Mouse (Mus musculus): ENCODE measurements around the gene Slc22a23. TPM values are rescaled to one million over a fixed set of nuclear protein-coding genes. Genes with fewer than 3 reads are reported as not detected.

Gene Slc22a23
- total RNA-seq, 4 experiments from 2014 or later: 4.2 to 4.7 (median 4.5) TPM

DNA sequence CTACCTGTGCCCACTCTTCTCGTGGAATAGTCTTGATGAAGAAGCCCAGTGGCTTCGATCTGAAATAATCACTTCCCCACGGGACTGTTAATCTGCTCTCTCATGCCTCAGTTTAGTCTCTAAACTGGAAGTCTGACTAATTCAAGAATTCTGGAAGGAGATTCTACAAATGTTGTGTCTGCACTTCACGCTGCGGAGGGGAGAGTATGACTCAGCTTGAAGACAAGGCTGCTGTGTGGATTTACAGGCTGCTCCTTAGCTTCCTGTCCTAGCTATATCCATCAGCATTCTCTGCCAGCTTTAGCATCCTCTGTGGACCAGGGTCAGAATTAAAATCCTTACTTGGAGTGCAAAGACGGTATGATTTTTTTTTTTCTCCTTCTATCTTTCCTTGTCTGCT is 112.0 kb downstream of the Slc22a23 start:
- no peak for DNase-seq

DNA sequence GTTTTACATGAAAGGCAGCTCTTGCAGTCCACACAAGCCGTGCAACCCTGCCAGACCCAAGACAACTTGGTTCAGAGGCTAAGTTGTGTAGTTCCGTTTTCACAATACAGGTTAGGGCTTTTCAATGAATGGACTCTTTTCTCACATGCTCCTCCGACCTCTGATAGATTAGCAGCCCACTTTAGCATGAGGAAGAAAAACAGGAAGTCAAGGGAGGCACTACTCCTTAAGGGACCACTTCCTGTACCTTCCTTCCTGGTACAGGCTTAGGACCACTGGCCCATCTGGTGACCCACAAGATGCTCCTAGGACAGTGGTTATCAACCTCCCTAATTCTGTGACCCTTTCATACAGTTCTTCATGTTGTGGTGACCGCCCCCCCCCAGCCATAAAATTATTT is 116.1 kb downstream of the Slc22a23 start:
- no peak for DNase-seq

DNA sequence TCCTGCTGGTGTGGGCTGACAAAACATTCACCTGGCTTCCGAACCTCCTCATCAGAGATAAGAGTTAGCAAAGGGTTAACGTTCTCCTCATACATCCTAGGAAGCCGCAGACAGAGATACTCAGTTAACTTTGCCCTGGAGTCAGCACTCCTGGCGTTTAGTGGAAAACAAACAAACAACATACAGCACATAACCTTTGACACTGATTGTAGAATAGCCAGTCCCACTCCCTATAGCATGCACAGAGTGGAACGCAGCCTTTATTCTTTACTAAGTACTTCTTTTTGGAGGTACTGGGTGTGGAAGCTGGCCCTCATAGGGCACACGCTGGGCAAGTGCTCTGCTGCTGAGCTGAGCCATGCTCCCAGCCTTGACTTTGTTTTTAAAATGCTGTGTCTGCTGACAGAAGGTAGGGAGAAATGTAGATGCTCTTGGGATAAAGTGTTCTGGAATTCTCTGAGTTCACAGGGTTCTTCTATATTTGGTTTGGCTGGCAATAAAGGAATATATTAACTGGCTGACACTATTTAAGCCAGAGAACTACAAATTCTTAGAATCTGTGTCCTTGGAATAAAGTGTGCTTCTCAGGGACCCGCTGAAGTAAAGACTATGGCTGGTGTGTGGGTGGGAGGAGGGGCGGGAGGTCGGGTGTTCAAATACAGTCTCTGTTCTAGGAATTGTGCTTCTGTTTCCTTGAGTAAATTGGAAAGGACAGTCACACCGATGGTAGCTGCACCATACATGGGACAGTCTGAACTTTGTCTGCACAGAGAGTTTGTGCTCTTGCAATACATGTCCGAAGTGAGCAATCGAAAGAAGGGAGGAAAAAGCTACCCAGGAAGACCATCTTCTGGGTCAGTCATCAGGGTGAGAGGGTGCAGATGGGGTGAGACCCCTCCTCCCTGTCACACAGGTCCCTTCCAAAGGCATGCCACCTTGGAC is 117.0 kb downstream of the Slc22a23 start:
- DNase-seq: no peak

DNA sequence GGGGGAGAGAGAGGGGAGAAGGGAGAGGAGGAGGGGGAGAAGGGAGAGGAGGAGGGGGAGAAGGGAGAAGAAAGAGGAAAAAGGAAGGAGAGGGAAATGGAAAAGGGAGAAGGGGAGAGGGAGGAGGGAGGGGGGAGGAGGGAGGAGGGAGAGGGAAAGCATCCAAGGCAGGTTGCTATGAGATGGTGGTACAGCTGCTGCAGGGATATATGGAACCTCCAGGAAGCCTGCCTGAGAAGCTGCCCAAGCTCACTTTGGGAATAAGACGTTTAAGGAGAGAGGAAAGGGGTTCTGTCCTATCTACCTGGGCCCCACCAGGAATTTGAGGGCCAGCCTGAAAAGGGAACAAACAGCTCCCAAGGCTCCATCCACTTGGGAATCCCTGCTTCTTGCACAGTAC is 118.0 kb downstream of the Slc22a23 start:
- DNase-seq: no peak

DNA sequence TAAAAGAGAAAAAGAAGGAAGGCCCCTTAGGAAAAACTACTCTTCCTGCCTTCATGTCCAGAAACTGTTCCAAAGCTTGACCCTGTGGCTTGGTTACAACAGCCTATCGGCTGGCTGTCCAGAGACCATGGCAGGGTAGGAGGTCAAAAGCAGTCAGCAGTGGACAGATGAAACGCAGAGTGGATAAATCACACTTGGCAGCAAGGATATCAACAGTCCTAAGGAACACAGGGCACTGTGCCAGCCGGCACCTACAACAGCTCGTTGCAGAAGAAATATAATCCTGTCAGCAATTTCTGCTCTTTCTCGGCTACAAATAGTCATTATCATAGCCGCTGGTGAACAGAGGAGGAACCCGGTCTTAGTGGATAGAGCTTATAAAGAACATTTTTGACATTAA is 122.0 kb downstream of the Slc22a23 start:
- peak; percentile 61 for DNase-seq

DNA sequence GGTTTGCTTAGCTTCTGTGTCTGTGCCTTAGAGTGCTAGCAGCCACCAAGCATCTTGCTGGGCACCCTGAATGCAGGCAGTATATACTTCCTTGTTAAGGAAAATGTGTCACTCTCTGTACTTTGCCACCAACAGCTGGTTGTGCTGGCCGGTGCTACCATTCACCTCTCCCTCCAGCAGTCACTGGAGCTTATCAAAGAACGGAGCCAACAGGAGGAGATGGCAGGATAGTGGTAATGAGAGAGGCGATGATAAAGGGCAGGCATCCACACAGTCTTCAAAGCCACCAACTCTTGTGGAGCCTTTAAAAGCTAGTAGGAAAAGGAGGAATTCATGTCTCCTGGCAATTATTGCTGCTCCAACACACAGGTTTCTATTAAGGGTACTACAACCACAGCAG is 125.3 kb downstream of the Slc22a23 start:
- DNase-seq: no peak

DNA sequence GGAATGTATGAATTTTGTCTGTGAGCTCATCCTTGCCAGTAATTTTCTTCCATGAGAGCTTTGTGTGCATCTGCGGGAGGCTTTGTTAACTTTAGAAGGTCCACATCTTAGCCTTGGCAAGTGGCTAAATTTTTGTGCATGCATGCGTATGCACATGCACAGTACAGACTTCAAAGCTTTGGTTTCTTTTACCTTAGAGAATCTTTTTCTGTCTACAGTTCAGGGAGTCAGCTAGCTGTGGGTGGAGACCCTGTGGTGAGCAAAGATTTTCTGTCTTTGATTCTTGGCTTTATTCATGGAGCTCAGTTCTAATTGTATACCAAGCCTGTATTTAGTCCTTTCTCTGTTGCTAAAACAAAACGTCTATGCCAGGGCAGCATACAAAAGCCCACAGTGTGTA is 126.2 kb downstream of the Slc22a23 start:
- DNase-seq: no peak

DNA sequence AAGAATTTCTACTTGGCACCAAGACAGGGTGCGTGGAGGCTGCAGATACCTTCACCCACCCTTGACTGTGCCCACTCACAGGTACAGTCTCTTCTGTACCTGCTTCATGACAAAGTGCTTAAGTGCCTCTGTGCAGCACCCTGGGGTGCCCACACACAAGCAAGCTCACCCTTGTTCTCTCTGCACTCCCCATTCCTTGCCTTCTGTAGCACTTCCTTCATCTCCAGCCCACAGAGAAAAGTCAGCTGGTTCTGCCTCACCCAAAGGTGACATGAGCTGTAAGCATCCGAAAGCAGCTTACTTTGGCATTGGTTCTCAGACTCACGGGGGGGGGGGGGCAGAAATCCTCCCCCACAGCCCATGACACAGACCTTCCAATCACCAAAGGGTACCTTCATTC is 130.1 kb downstream of the Slc22a23 start:
- DNase-seq: no peak

DNA sequence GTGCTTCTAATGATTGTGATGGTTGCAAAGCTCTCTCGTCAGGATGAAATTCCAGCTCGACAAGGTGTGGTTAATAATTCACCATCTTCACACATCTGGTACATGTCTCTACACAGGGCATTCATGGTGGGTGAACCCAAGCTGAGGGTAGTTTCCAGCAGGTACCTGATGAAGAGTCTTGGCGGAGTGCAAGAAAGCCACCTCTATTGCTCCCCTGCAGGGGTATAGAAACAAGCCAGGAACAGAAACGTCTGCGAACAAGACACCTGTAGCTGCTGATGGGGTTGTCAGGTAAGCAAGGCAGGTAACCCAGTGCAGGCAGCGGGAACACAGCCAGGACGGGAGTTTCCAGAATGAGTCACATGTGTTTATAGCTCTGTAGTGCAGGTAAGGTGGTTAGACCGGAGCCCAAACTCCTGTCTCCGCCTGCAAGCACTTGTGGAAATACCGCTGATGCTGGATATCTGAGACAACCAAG is 132.2 kb downstream of the Slc22a23 start:
- no peak for DNase-seq

DNA sequence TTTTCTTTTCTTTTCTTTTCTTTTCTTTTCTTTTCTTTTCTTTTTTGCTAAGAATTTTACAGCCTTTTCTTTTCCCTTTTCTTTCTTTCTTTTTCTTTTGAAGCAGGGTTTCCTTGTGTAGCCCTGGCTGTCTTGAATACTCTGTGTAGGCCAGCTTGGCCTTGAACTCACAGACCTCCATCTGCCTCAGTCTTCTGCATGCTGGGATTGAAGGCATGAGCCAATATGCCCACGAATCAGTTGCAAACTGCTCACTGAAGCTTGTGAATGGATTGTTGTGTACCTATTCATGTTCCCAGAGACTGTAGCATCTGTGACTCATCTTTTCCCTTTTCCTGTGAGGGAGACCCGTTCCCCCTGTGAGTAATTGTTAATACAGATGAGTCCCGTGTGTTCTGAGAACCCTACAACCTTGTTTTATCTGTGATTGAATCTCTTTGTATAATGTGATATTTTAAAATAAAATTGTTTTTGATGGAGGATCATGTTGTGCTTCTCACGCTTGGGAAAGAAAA is 133.7 kb downstream of the Slc22a23 start:
- DNase-seq: no peak

DNA sequence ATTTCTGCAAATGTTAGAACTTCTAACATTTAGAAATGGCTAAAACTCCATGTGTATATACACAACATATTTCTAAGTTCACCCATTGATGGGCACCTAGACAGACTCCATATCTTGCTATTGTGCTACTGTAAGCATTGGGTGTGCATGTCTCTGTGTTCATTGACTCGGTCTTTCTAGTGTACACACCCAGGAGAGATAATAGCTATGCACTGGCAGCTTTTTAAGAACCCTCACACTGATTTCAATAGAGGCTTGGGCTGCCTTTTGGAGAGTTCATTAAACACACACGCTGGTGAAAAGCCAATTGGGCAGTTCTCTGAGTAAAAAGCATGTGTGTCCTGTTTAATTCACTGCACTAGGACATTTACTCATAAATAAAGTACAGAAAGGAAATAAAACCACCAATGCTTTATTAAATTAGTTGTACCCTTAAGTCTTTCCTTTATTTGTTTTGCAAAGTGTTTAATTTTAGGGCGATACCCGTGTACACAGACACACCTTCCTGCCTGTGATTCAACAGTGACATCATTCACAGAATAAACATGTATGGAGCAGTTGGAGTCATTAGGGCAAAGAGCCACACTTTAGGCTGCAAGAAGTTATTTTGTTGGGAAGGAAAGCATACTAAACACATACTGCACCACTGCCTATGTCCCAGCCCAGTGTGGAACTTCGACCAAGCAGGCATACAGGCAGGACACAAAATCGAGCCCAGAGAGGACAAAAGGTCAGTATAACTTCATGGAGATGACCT is 137.1 kb downstream of the Slc22a23 start:
- DNase-seq: no peak

DNA sequence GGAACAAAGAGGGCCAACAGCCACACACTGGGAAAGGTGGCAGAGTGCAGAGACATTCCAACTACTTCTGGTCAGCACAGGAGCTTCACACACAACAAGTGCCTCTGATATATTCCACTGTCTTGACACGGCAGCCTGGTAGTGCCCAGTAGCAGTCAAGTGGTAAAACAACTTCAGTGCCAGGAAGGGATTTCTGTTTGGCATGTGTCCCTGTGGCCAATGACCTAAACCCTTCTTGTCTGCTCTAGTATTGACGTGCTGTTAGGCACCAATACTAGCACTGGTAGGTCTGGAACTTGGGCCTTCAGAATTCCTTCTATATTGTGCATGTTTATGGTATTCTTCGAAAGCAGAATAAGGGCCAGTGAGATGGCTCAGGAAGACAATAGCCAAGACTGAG is 139.8 kb downstream of the Slc22a23 start:
- no peak for DNase-seq

DNA sequence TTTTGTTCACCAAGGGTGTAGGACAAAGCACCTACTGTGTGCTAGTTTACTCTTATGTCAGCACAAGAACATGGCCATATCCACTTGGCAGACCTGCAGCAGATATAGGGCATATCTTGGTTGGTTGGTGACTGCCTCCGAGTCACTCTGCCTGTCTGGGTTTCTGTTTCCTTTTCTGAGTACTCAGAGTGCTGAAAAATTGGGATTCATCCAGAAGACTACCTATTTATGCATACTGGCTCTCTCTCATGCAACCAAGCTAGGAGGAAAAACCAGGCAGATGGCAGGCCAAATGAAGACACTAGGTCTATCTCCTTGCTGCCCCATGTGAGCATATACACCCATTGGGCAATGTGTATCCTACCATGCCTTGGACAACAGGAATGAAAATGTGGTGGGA is 149.3 kb downstream of the Slc22a23 start:
- no peak for DNase-seq

DNA sequence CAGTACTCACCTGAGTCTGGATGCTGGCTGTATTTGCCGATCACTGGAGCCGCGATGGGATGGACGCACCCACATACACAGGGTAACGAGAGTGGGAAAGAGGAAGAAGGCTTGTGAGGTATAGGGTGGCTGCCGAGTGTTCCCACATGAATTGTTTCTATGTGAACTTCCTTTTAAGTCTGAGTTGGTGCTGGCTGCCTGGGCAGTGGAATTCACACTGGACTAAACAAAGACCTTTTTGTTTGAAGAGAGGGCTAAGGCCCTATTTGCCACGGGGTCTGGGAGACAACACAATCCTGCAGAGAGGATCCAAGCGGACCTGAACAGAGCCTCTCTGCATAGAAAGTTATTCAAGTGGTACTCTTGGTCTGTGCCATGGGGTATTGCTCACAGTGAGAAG is 151.6 kb downstream of the Slc22a23 start:
- no peak for DNase-seq

DNA sequence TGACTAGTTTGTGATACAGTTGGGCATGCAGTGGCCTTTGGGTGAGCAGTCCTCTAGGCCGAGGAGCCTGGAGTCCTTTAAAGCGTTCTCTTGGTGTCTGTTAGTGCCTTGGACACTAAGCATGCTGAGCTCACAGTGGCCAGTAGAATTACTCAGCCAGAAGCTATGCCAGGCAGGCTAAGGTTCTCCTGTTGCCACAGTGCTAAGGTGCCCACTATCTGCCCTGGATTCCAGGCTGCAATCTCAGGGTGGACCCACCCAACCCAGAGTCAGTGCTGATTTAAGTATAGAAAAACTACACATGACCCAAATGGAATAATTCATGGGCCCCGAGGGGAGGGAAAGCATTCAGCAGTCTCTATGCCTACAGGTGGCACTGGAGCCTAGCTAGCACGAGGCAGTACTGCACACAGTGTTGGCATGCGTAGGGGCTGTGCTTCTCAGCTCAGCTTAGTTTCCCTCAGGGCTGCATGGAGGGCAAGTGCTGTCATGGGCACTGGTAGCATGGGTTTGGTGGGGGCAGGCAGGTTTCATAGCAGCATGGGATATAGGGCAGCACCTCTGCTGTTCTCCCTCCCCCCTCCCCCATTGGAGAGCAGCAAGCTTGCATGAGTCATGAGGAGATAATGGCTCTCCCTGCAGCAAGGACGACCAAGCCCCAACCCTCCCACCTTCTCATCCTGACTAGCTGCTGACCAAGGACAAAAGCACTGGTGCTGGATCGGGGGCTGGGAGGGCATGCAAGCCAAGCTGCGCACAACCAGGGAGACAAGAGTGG is 152.4 kb downstream of the Slc22a23 start:
- peak; percentile 78 for DNase-seq

DNA sequence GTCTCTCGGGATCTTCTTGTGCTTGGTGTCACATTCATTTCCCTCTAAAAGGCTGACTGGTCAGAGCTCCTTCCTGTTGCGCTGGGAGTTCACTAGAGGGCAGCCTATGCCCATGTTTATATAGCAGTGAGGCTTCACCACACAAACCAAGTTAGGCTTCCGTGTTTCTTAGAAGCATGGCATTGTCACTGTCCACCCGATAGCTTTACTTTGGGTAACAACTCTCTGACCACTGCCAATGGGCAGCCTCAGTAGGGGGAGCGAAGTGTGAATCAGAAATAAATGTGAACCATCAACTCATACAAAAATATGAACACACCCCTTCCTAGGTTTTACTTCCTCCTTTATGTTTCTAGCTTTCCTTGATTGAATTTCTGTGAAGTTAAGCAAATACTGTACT is 157.4 kb downstream of the Slc22a23 start:
- DNase-seq: peak; percentile 44

DNA sequence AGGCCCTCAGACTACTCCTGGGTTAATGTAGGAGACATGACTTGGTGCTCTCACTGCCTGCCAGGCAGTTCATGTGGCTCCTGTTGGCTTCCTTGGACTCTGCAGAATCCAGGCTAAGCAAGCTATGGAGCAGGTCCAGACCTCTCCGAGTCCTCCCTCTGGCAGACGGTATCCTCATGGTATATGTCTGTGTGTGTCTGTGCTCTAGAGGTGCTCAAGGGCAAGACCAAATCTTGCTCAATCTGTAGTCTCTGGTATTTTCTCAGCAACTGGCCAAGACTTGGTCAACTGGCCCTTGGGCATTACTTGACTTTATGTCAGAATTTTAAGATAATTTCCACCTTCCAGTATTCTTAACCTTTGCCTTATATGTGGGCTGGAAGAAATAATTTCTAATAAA is 159.6 kb downstream of the Slc22a23 start:
- DNase-seq: no peak

DNA sequence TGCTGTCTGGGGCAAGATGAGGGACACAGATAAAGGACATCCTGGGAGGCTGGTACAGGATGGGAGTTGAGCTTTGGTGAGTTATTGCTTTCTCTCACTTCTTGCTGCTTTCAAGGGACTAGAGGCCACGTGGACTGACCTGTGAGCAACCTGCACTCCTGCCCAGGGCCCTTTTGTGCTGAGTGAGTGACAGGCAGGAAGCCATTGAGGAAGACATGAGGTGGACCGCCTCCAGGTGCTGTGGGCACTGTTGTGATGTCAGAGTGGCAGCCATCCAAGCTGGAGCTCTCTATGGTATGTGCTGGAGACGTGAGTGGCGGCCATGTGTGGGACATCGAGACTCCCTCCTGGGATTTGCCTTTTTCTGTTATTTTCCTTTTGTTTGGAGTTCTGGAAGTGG is 163.4 kb downstream of the Slc22a23 start:
- no peak for DNase-seq

DNA sequence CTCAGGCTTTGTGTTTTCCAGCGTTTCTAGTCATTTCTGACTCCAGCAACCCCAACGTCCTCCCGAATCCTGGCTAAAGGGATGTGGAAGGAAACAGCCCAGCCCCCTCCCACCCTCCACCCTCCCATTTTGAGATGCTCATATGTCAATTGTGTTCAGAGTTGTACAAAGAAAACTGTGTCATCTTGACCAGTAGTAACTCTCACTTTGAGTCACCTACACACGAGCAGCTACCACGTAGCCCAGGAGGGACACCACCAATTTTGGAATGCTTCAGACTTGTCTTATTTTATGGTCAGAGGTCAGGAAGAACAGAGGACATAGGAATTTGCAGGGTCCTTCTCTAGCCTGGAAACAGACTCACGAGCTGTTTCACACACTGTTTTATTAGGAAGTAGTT is 171.0 kb downstream of the Slc22a23 start:
- no peak for DNase-seq

DNA sequence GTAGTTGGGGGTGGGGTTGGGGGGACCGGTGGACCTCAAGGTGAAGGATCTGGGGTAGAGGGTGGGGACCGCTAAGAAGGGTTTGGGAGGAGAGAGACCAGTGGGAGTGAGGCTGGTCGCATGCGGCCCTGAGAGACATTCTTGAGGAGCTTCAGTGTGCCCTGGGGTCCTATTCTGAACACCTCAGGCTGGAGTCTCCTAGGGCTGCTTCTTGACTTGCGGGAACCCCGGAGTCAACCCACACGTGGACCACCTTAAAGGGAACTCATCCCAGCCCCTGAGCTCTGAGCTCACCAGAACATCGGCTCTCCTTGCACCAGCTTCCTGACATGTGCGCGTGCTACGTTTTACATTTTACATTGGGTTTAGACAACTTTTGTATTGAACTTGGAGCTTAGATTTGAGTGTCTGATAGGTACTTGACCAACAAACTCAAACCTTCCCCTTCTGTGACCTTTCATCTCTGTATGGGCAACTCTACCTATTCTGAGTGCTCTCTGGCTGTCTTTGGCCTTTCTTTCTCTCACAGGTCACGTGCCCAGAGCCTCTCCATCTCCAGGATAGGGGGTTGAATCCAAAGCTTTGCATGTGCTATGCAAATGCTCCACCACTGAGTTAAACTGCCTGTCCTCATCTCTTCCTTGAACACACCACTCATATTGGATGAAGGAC is 181.5 kb downstream of the Slc22a23 start:
- DNase-seq: no peak

DNA sequence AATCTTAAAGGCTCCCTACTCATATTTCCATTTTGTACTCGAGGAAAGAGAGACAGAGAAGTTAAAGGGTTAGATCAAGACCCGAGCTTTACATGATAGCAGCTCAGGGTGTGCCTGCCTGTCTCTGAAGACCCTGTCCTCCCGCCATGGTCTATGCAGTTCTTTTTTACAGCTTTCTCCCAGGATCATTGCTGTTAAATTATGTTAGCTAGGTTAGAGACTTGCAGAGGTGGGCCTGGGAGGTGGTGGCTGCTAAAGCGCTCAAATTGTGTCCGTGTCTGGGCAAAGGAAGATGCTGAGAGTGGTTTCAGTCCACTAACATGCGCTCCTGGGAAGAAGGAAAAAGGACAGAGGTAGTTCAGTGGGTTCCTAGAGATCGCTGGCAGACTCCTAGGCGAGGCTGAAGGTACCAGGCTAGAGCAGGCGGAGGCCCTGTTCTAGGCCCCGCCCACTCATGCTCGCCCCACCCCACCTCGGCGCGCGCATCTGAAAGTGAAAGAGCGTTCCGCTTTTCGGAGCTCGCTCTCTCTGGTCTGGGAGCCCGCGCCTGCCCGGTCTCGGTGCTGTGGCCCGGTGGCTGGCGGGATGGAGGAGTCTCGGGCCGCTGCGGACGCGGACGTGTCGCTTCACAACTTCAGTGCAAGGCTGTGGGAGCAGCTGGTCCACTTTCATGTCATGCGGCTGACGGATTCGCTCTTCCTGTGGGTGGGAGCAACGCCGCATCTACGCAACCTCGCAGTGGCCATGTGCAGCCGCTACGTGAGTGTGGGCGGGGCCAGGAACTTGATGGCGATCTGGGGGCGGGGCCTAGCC is 182.3 kb downstream of the Slc22a23 start, which contains the start of gene Psmg4:
Gene Psmg4, plus strand, starts transcription at position 474 of the 813 bp plus-strand sequence.
- DNase-seq: peak; percentile 88
